Mouse (Mus musculus) kidney, postnatal 14 days (tissue): ENCODE measurements around the gene Cnpy3.
A peak's percentile ranks its signal among the peaks of the same experiment; 100 is the strongest.

Experiments
- DNase-seq: peaks from one replicate; pipeline ENCODE4 v3.0.0; 2022; ENCODE audit warnings: mixed read lengths

Gene Cnpy3

DNA sequence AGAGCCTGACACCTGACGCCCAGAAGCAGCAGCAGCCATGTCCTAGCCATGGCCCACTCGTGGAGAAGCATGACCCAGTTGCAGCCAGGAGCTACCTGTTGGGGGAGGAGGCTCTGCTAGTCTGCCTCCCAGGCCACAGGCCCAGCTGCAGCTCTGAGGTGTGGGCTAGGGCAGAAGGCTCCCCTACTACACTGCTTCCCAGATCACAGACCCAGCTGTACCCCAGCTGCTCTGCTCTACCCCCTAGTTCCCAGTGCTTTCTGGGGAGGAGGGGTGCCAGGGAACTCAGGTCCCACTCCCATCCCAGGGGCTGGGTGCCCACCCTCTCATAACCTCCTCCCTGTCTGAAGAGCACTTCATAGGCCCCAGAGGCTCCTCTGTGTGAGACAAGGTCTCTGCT, 11.5 kb upstream of the Cnpy3 start, which contains the start of gene Ptcra:
TSS of gene Ptcra (minus strand) at position 169 of the 400 bp plus-strand sequence.
- DNase-seq: no peak

GRCm38 (mm10) chr17:46758753-46759152, 6.7 kb upstream of the Cnpy3 start:
- DNase-seq: no peak

- DNase-seq: no peak
Observed at GRCm38 (mm10) chr17:46751056-46751793, 789 bp downstream of the Cnpy3 start.

- no peak for DNase-seq
Observed at GRCm38 (mm10) chr17:46750580-46750979, 1.4 kb downstream of the Cnpy3 start.

DNA sequence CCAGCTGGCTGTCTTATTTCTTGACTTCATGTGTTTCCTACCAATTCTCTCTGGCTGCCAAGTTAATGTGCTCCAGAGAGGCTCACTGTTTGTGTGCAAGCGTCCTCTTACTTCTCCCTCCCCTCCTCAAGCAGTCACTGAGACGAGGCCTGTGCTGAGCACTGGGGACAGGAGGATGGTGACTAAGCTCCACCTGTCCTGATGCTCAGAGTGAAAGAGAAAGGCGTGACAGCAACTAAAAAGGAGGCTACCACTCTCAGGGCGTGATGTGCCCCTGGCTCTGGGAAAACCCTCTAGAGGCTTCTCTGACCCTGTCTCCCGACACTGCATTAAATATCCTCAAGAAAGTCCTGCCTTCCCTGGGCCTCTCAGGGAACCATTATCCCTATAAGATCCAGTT, 2.7 kb downstream of the Cnpy3 start:
- no peak for DNase-seq

DNA sequence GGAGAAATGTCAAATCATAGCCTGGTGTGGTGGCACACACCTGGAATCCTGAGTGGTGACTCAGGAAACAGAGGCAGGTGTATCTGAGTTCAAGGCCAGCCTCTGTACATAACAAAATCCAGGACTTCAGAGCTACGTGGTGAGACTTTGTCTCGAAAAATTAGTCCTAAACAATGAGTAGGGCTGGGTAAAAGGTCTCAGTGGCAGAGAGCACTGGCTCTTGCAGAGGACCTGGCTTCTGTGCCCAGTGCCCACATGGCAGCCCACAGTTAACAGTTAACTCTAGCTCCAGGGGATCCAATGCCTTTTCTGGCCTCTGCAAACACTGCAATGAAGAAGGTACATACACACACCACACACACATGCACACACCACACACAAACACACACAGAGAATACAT, 4.2 kb downstream of the Cnpy3 start:
- no peak for DNase-seq

GRCm38 (mm10) chr17:46747234-46747633, 4.8 kb downstream of the Cnpy3 start:
- DNase-seq: no peak

DNA sequence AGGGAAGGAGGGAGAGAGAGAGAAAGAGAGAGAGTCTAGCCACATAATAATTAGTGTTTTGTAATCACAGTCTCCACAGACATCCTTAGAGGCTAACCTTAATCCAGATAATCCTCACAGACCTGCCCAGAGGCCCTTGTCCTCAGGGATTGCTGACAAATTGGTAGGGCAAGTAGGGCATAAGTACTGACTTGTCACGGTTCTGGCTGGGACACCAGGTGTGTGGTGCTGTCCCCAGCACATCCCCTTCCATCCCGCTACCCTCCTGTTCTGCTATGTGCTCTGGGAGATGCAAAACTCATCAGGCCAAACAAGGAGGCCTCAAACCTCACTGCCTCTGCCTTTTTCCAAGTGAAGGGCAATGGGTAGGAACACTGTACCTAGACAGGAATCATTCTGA, 6.5 kb downstream of the Cnpy3 start:
- DNase-seq: no peak

DNA sequence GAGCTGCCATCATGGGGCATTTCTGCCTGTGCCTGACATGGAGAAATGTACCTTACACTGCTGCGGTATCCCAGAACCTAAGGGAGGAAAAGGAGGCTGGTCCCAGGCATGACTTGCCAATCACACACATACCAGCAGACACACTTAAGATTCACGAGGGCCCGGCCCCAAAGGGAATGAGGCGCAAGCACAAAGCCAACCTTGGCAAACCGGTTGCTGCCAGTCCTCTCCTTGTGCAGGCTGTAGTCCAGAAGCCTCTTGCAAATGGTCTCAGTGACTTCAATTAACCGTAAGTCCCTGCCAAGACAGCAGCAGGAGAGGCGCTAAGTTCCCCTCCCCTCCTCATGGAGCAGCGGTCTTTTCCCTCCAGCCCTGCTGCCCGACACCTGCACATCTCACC, 9.0 kb downstream of the Cnpy3 start:
- no peak for DNase-seq

- DNase-seq: no peak
Observed at GRCm38 (mm10) chr17:46741305-46741704, 10.7 kb downstream of the Cnpy3 start.

DNA sequence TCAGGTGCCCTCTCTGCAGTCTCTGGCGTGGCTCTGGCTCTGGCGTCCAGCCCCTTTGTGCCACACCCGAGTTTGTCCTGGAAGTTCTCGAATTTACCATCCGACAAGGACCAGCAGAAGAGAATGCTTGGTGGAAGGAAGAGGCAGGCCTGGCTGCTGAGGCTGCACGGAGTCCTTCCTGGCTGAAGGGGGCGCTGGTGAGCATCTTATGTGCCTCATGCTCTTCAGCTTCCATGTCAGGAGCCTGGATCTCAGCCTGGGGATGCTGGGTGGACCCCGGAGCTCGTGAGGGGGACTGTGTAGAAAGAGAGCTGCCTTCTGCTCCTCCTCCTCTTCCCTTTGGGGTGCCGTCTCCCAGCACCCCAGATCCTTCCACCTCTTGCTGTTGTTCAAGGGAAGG, 15.9 kb downstream of the Cnpy3 start:
- DNase-seq: no peak

GRCm38 (mm10) chr17:46735287-46735686, 16.7 kb downstream of the Cnpy3 start:
- DNase-seq: no peak

GRCm38 (mm10) chr17:46734055-46734454, 18.0 kb downstream of the Cnpy3 start:
- DNase-seq: no peak

- DNase-seq: peak; percentile 89
Observed at GRCm38 (mm10) chr17:46728904-46729318, 23.1 kb downstream of the Cnpy3 start, which contains the start of gene Gnmt. TSS of gene Gnmt (minus strand) at chr17:46729168.

GRCm38 (mm10) chr17:46728496-46728895, 23.5 kb downstream of the Cnpy3 start:
- DNase-seq: no peak

GRCm38 (mm10) chr17:46728021-46728420, 24.0 kb downstream of the Cnpy3 start:
- DNase-seq: no peak

- DNase-seq: no peak
Observed at GRCm38 (mm10) chr17:46727271-46727670, 24.7 kb downstream of the Cnpy3 start.

DNA sequence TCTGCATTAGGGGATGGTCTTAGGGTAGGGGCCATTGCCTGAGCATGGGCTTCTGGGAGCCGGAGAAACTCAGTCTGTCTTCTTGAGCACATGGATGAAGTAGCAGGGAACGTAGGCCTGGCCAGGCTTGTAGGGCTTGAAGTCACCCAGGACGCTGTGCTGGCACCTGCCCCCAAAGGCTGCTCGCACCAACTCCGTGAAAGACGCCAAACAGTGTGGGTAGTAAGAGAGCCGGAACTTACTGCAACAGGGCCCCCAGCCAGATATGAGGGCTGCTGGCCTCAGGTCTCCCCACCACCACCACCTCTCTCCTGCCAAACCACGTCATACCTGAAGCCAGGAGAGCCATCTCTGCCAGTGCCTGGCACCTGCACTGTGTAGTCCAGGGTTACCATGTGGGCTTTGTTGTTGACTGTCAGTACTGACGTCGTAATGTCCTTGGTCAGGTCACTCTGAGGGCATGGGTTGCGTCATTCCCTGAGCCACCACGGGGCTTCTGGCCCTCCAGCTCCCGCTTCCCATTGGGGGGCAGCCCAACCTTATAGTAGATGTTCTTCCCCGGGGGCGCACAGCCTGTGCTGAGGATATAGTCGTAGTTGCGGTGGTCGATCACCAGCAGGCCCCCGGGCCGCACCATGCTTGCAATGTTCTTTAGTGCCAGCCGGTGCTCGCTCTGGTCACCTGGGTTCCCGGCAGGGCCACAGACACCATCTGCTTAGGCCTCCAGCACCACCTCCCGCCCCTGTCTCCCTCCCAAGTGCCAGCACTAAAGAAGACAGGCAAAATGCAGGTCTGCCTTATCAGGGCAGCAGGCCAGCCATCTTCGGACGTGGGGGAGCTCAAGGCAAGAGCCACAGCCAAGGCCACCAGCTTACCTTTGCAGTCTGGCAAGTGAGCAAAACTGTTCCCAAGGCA, 26.0 kb downstream of the Cnpy3 start:
- no peak for DNase-seq

DNA sequence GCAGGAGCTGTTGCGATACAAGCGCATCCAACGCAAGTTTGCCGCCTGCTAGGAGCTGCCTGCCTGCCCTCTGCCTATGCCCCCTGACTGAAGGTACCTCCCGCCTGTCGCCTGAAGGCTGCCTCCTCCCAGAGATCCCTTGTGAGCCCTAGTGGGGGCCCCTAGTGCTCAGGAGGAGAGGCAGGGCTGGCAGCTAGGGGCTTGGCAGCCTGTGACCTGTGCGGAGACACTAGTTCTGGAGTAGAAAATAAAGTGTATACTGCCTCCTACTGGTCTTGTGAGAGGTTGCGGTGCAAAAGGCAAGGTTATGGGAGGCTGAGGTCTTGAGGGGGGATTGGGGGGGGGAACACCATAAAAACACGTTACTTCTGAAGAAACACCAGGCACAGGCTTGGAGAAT, 26.7 kb downstream of the Cnpy3 start:
- DNase-seq: no peak

DNA sequence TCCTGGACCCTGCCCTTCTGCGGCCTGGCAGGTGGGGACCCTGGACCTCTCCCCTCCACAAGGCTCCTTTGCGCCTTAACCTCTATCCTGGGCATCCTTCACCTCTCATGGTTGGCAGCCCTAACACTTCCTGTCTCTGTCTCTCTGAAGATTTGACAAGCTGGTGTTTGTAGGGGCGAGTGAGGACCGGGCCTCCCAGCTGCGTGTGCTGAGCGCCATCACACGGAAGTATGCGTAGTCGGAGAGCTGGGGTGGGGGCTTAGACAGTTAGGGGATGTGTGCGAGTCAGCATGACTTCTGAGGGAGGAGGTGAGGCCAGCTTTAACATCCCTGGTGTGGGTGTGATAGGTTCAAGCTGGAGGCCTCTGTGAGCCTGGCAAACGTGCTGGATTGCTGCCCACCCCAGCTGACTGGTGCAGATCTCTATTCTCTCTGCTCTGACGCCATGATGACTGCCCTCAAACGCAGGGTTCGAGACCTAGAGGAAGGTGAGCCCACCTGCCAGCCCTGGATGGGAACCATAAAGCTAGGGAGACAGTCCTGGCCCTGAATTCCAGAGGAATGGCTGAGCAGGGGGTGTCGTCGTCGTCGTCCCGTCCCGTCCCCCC, 27.4 kb downstream of the Cnpy3 start:
- DNase-seq: no peak

DNA sequence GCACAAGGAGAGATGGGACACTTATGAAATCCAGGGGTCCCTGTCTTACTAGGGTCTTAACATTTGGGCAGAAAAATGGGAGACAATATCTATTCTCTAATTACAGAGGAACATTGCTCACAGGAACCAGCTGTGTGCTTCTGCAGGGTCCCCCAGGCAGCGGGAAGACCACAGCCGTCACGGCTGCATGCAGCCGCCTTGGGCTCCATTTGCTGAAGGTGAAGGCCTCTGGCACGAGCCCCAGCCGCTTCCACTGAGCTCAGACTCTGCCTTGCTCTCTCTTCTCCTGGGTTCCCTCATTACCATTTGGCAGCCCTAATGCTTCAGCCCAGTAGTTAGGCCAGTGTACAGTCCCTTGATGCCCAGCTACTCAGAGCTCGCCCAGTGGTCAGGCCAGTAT, 30.9 kb downstream of the Cnpy3 start:
- DNase-seq: no peak

- no peak for DNase-seq
Observed at GRCm38 (mm10) chr17:46714756-46715481, 37.1 kb downstream of the Cnpy3 start.

DNA sequence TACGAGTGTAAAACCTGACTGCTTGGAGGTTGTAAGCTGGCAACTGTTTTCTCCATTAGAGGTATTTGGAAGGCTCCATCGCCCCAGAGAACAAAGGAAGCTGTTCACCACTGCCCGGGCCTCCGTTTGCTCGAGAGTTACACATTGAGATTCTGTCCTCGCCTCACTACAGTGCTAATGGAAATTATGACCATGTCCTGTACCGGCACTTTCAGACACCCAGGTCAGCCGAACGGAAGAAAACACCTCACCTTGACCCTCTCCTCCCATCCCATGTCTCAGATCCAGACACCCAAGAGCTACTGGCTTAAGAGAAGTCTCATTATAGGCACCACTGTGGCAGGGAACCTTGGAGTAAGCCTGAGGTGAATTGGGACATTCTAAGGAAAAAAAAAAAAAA, 38.2 kb downstream of the Cnpy3 start:
- no peak for DNase-seq
